8 mouse cellular contexts compared by ENCODE assay signal in the genomic region with DNA sequence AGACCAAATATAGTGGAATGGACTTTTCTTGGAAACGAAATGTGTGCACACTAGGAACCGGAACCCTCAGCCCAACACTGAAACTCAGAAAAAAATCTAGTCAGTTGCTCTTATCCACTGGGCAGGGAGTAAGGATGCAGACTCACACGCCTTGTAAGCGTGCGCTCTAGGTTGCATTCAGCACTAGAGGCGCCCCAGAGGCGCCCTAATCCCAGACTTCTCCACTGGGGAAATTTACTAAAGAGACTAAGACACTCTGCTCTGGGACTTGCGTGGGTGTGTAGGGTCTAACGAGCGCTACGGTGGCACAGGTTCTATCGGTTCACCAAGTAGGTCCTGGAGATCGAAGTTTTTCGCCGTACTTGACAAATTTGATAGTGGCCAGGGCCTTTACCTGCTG. TPM values are rescaled to one million over a fixed set of nuclear protein-coding genes. Genes with fewer than 3 reads are reported as not detected.
A peak's percentile ranks its signal among the peaks of the same experiment; 100 is the strongest.
DNase-seq lines count a peak whose midpoint lies in the region; ATAC-seq and TF ChIP-seq lines count a peak whose summit lies in the region.

No protein-coding gene starts in this region.

- no peak for ATAC-seq in kidney, postnatal 0 days (replicated peaks; ENCODE audit: low FRiP score, low read depth)
- ATAC-seq in forebrain, embryonic 16.5 days, result peak; percentile 36; the same call in 1 of the 2 replicates
- no peak for ATAC-seq in liver, embryonic 11.5 days (replicated peaks; ENCODE audit: low FRiP score)

- peak overlapping the region; percentile 71 for H3K4me3 ChIP-seq in kidney, postnatal 0 days (replicated peaks; ENCODE audit: low read depth, low read length)
- H3K4me3 ChIP-seq in forebrain, embryonic 16.5 days (replicated peaks; ENCODE audit: low read length), result peak overlapping the region; percentile 81
- H3K4me3 ChIP-seq in liver, embryonic 11.5 days (ENCODE audit: low read depth, low read length), result peak overlapping the region; percentile 60; the same call in 1 of the 2 replicates

- peak; percentile 76 for DNase-seq in kidney, postnatal 0 days (ENCODE audit: low spot score)
- no peak for DNase-seq in kidney, adult 11 months
- no peak for DNase-seq in liver, embryonic 11.5 days (ENCODE audit: low spot score)
- peak; percentile 78 for DNase-seq in retina, embryonic 14.5 days (ENCODE audit: low spot score)
- no peak for DNase-seq in cerebellum, adult 8-10 months
- DNase-seq in urinary bladder, postnatal 36 days (ENCODE audit: low spot score in 2 of 2), result no peak
- DNase-seq in urinary bladder, postnatal 25 days (ENCODE audit: low spot score), result no peak

- no peak overlapping the region for H3K27ac ChIP-seq in kidney, postnatal 0 days
- no peak overlapping the region for H3K27ac ChIP-seq in forebrain, embryonic 16.5 days (ENCODE audit: low read length)
- H3K27ac ChIP-seq in liver, embryonic 11.5 days (ENCODE audit: low read depth, low read length), result no peak overlapping the region

- no peak overlapping the region for H3K9ac ChIP-seq in kidney, postnatal 0 days (ENCODE audit: low read depth, low read length)
- H3K9ac ChIP-seq in forebrain, embryonic 16.5 days (replicated peaks; ENCODE audit: low read depth, low read length), result peak overlapping the region; percentile 81
- H3K9ac ChIP-seq in liver, embryonic 11.5 days (ENCODE audit: low read depth, low read length), result no peak overlapping the region

- H3K36me3 ChIP-seq in kidney, postnatal 0 days (ENCODE audit: insufficient read depth, low read length), result no peaks in the 10 kb centered on the region
- no peaks in the 10 kb centered on the region for H3K36me3 ChIP-seq in forebrain, embryonic 16.5 days (ENCODE audit: control insufficient read depth, insufficient read depth)
- no peaks in the 10 kb centered on the region for H3K36me3 ChIP-seq in liver, embryonic 11.5 days (ENCODE audit: control insufficient read depth, insufficient read depth, low read length)

- H3K4me1 ChIP-seq in kidney, postnatal 0 days (replicated peaks; ENCODE audit: insufficient read depth, low read length), result peaks cover 29% of the 10 kb centered on the region; the same call in 1 of the 2 replicates
- peaks cover 40% of the 10 kb centered on the region for H3K4me1 ChIP-seq in forebrain, embryonic 16.5 days (replicated peaks; ENCODE audit: control insufficient read depth, insufficient read depth, low read length)
- H3K4me1 ChIP-seq in liver, embryonic 11.5 days (replicated peaks; ENCODE audit: control insufficient read depth, insufficient read depth, low read length), result peaks cover 4% of the 10 kb centered on the region

- H3K4me2 ChIP-seq in kidney, postnatal 0 days (ENCODE audit: low read length), result peak overlapping the region; percentile 98
- peak overlapping the region; percentile 97 for H3K4me2 ChIP-seq in forebrain, embryonic 16.5 days (ENCODE audit: low read length)
- H3K4me2 ChIP-seq in liver, embryonic 11.5 days, result peak overlapping the region; percentile 86

- H3K27me3 ChIP-seq in kidney, postnatal 0 days (ENCODE audit: insufficient read depth, low read length), result no peaks in the 10 kb centered on the region
- no peaks in the 10 kb centered on the region for H3K27me3 ChIP-seq in forebrain, embryonic 16.5 days (replicated peaks; ENCODE audit: control insufficient read depth, insufficient read depth, low read length)
- peaks cover 65% of the 10 kb centered on the region for H3K27me3 ChIP-seq in liver, embryonic 11.5 days (replicated peaks; ENCODE audit: control insufficient read depth, insufficient read depth, low read length)

- WGBS in kidney, postnatal 0 days, result 1% methylated on average over 15 of the region's 15 CpGs
- WGBS in forebrain, embryonic 16.5 days, result 2% methylated on average over 15 of the region's 15 CpGs
- WGBS in liver, embryonic 11.5 days, result 3% methylated on average over 15 of the region's 15 CpGs

- no peaks in the 10 kb centered on the region for H3K9me3 ChIP-seq in kidney, postnatal 0 days (replicated peaks; ENCODE audit: low read length)
- H3K9me3 ChIP-seq in forebrain, embryonic 16.5 days (ENCODE audit: control insufficient read depth, low read length), result no peaks in the 10 kb centered on the region
- H3K9me3 ChIP-seq in liver, embryonic 11.5 days (ENCODE audit: control insufficient read depth, low read length), result no peaks in the 10 kb centered on the region

- TF ChIP-seq CTCF in kidney, postnatal 0 days (IDR thresholded peaks at IDR 0.05; ENCODE audit: low read depth), result peak; percentile 47

RNA-seq across cellular contexts. Expression of gene Mmp15, which starts 0.6 kb away (rescaled TPM):
- polyA plus RNA-seq in kidney, postnatal 0 days (2015; fragmentation: Nextera tagmentation; extraction: Ambion mirVana), result 5.0 and 5.8 TPM in 2 replicates
- 10.9 and 11.3 TPM in 2 replicates for polyA plus RNA-seq in forebrain, embryonic 16.5 days (2015; fragmentation: Nextera tagmentation; extraction: Ambion mirVana)
- 4.4 and 5.4 TPM in 2 replicates for polyA plus RNA-seq in liver, embryonic 11.5 days (2014; fragmentation: Nextera tagmentation; extraction: Ambion mirVana)

RNA-seq across cellular contexts. Expression of gene Usb1, which starts 19.4 kb away (rescaled TPM):
- 42.9 and 45.6 TPM in 2 replicates for polyA plus RNA-seq in kidney, postnatal 0 days (2015; fragmentation: Nextera tagmentation; extraction: Ambion mirVana)
- polyA plus RNA-seq in forebrain, embryonic 16.5 days (2015; fragmentation: Nextera tagmentation; extraction: Ambion mirVana), result 46.6 and 49.7 TPM in 2 replicates
- 23.5 and 25.3 TPM in 2 replicates for polyA plus RNA-seq in liver, embryonic 11.5 days (2014; fragmentation: Nextera tagmentation; extraction: Ambion mirVana)

RNA-seq across cellular contexts. Expression of gene Zfp319, which starts 19.7 kb away (rescaled TPM):
- 6.3 and 6.6 TPM in 2 replicates for polyA plus RNA-seq in kidney, postnatal 0 days (2015; fragmentation: Nextera tagmentation; extraction: Ambion mirVana)
- 19.8 and 21.8 TPM in 2 replicates for polyA plus RNA-seq in forebrain, embryonic 16.5 days (2015; fragmentation: Nextera tagmentation; extraction: Ambion mirVana)
- polyA plus RNA-seq in liver, embryonic 11.5 days (2014; fragmentation: Nextera tagmentation; extraction: Ambion mirVana), result 3.3 and 3.4 TPM in 2 replicates

RNA-seq across cellular contexts. Expression of gene Tepp, which starts 41.1 kb away (rescaled TPM):
- polyA plus RNA-seq in kidney, postnatal 0 days (2015; fragmentation: Nextera tagmentation; extraction: Ambion mirVana), result 0.30 TPM in 1 of 2 replicates, not detected in the other
- 1.5 TPM in 1 of 2 replicates, not detected in the other for polyA plus RNA-seq in forebrain, embryonic 16.5 days (2015; fragmentation: Nextera tagmentation; extraction: Ambion mirVana)
- not detected in 2 replicates for polyA plus RNA-seq in liver, embryonic 11.5 days (2014; fragmentation: Nextera tagmentation; extraction: Ambion mirVana)

RNA-seq across cellular contexts. Expression of gene Cngb1, which starts 45.1 kb away (rescaled TPM):
- 1.0 and 2.1 TPM in 2 replicates for polyA plus RNA-seq in kidney, postnatal 0 days (2015; fragmentation: Nextera tagmentation; extraction: Ambion mirVana)
- polyA plus RNA-seq in forebrain, embryonic 16.5 days (2015; fragmentation: Nextera tagmentation; extraction: Ambion mirVana), result 0.16 and 0.52 TPM in 2 replicates
- 0.36 TPM in 1 of 2 replicates, not detected in the other for polyA plus RNA-seq in liver, embryonic 11.5 days (2014; fragmentation: Nextera tagmentation; extraction: Ambion mirVana)

Comparison
In these comparisons a context has a peak if more than half of its experiments do, and no peak if none do; other contexts are left out.
1. DNase-seq: peak in kidney, postnatal 0 days (single experiment) and retina, embryonic 14.5 days (single experiment); none in kidney, adult 11 months (single experiment), liver, embryonic 11.5 days (single experiment), cerebellum, adult 8-10 months (single experiment), urinary bladder, postnatal 36 days (0 of 2) and urinary bladder, postnatal 25 days (single experiment).
2. Peak in every context shown above with its lines, with median percentiles within 50 percentile points of each other: H3K4me2 ChIP-seq and H3K4me3 ChIP-seq.